Mouse (Mus musculus) megakaryocyte progenitor cell, adult 5-6 weeks (primary cell): Measurements from ENCODE around the gene Rasip1. TPM values are rescaled to one million over a fixed set of nuclear protein-coding genes. Genes with fewer than 3 reads are reported as not detected.
A peak's percentile ranks its signal among the peaks of the same experiment; 100 is the strongest.

Experiments
- ATAC-seq: replicated peaks from 2 replicates; pipeline ENCODE4 v1.8.0; 2016; ENCODE audit warnings: mild to moderate bottlenecking, moderate TSS enrichment, inconsistent platforms; ENCODE audit not compliant: poor library complexity
- total RNA-seq, 2 experiments: library from RNA; stranded (forward) in 1 of 2; stranded (reverse) in 1 of 2; fragments of 157-497, 149-512 nt in 1 of 2; fragments of 200-1000 nt in 1 of 2; gene quantifications; 2 replicates each; pipeline versions ENCODE4 v1.2.3 to v1.2.4; 2015 to 2017

The Rasip1 gene
- 0.10 TPM in 1 of 2 replicates, not detected in the other for total RNA-seq (2015)
- 0.08 TPM in 1 of 2 replicates, not detected in the other for total RNA-seq (2017)

- ATAC-seq: no peak
These were observed at the start of gene Rasip1 for GRCm38 (mm10) chr7:45627261-45627660. Gene Rasip1, plus strand, starts transcription at chr7:45627488.

- ATAC-seq: no peak
These were observed 41.4 kb upstream of the Rasip1 start for GRCm38 (mm10) chr7:45585923-45586322.

GRCm38 (mm10) chr7:45587631-45588592 is 39.4 kb upstream of the Rasip1 start:
- no peak for ATAC-seq

- peak; percentile 91 for ATAC-seq
These were observed 38.1 kb upstream of the Rasip1 start for GRCm38 (mm10) chr7:45589173-45589572.

- ATAC-seq: no peak
These were observed 37.4 kb upstream of the Rasip1 start for GRCm38 (mm10) chr7:45589898-45590297.

- ATAC-seq: no peak
These were observed 36.4 kb upstream of the Rasip1 start for GRCm38 (mm10) chr7:45590874-45591273.

- no peak for ATAC-seq
These were observed 35.4 kb upstream of the Rasip1 start for GRCm38 (mm10) chr7:45591880-45592279.

- ATAC-seq: peak; percentile 71
These were observed 34.0 kb upstream of the Rasip1 start for GRCm38 (mm10) chr7:45593118-45593815.

GRCm38 (mm10) chr7:45595176-45595575 is 32.1 kb upstream of the Rasip1 start:
- no peak for ATAC-seq

- ATAC-seq: peak; percentile 24; the same call in 1 of the 2 replicates
These were observed 31.2 kb upstream of the Rasip1 start for GRCm38 (mm10) chr7:45596107-45596506.

GRCm38 (mm10) chr7:45597013-45597412 is 30.3 kb upstream of the Rasip1 start:
- ATAC-seq: no peak

- no peak for ATAC-seq
These were observed 29.8 kb upstream of the Rasip1 start for GRCm38 (mm10) chr7:45597527-45597926.

- no peak for ATAC-seq
These were observed 28.1 kb upstream of the Rasip1 start for GRCm38 (mm10) chr7:45598960-45599879.

GRCm38 (mm10) chr7:45605704-45606289 is 21.5 kb upstream of the Rasip1 start:
- no peak for ATAC-seq

GRCm38 (mm10) chr7:45609511-45609910 is 17.8 kb upstream of the Rasip1 start:
- ATAC-seq: no peak

- ATAC-seq: no peak
These were observed 11.0 kb upstream of the Rasip1 start for GRCm38 (mm10) chr7:45616277-45616676.

- ATAC-seq: no peak
These were observed 10.1 kb upstream of the Rasip1 start, which contains the start of gene Fut1 for GRCm38 (mm10) chr7:45617042-45617695. Gene Fut1, plus strand, starts transcription at chr7:45617289.

GRCm38 (mm10) chr7:45618316-45618715 is 9.0 kb upstream of the Rasip1 start:
- no peak for ATAC-seq

GRCm38 (mm10) chr7:45619592-45619991 is 7.7 kb upstream of the Rasip1 start:
- ATAC-seq: no peak

- ATAC-seq: peak; percentile 54; the same call in 1 of the 2 replicates
These were observed 5.8 kb upstream of the Rasip1 start, which contains the start of gene Izumo1 for GRCm38 (mm10) chr7:45621443-45621842. Gene Izumo1, plus strand, starts transcription at chr7:45621811.
